Mouse (Mus musculus) olfactory bulb, adult 2 months (tissue): ENCODE measurements around the gene Stau1.

Source experiments
- CTCF ChIP-seq: fragments of 200-500 bp; IDR thresholded peaks from 2 replicates; pipeline ENCODE4 v1.5.1; 2012; ENCODE audit warnings: low read depth, mild to moderate bottlenecking, low read length, moderate library complexity; ENCODE audit not compliant: insufficient read depth
- POLR2A ChIP-seq: fragments of 200-500 bp; IDR thresholded peaks from 2 replicates; pipeline ENCODE4 v1.6.1; 2012; ENCODE audit warnings: mild to moderate bottlenecking, low read depth, low read length, moderate library complexity; ENCODE audit not compliant: insufficient read depth

- TF ChIP-seq POLR2A (no peak), CTCF (no peak)
Observed at GRCm38 (mm10) chr2:166933943-166934342, 62.2 kb downstream of the Stau1 start.
